Mouse (Mus musculus) adrenal gland, postnatal 10 days (tissue): ENCODE data around the gene Hyal4. TPM values are rescaled to one million over a fixed set of nuclear protein-coding genes. Genes with fewer than 3 reads are reported as not detected.

Experiments used
- DNase-seq: peaks from one replicate; pipeline ENCODE4 v3.0.0; 2021; ENCODE audit warnings: mixed read lengths
- long read RNA-seq, 2 experiments: library from polyadenylated mRNA; stranded (forward); transcript quantifications; one replicate each; pipeline ENCODE4 v2.0.0; 2021
- total RNA-seq, 2 experiments: library from RNA; stranded (reverse); gene quantifications; 2 replicates each; pipeline ENCODE4 v1.2.3; 2021

Gene Hyal4
- total RNA-seq: not detected
- long read RNA-seq, experiment 1: 0 reads
- long read RNA-seq, experiment 2: 0 reads

GRCm38 (mm10) chr6:24748029-24748428, at the start of gene Hyal4:
Gene Hyal4 (plus strand): TSS chr6:24748329.
- DNase-seq: no peak

GRCm38 (mm10) chr6:24707090-24707489, 41.0 kb upstream of the Hyal4 start:
- no peak for DNase-seq

- DNase-seq: no peak
Observed at GRCm38 (mm10) chr6:24707499-24707898, 40.6 kb upstream of the Hyal4 start.

- peak; percentile 41 for DNase-seq
Observed at GRCm38 (mm10) chr6:24721317-24722099, 26.6 kb upstream of the Hyal4 start.

GRCm38 (mm10) chr6:24728130-24728529, 20.0 kb upstream of the Hyal4 start:
- DNase-seq: no peak

- no peak for DNase-seq
Observed at GRCm38 (mm10) chr6:24732945-24733344, 15.2 kb upstream of the Hyal4 start, which contains the start of gene Hyal6. Gene Hyal6 (plus strand): TSS chr6:24733245.

GRCm38 (mm10) chr6:24734565-24734964, 13.6 kb upstream of the Hyal4 start:
- DNase-seq: no peak

- no peak for DNase-seq
Observed at GRCm38 (mm10) chr6:24759281-24759680, 11.2 kb downstream of the Hyal4 start.

- DNase-seq: no peak
Observed at GRCm38 (mm10) chr6:24766261-24766660, 18.1 kb downstream of the Hyal4 start.

- no peak for DNase-seq
Observed at GRCm38 (mm10) chr6:24779182-24779581, 31.1 kb downstream of the Hyal4 start.

GRCm38 (mm10) chr6:24790888-24791287, 42.8 kb downstream of the Hyal4 start, which contains the start of gene Spam1:
Gene Spam1 (plus strand): TSS chr6:24791188.
- DNase-seq: no peak

Other genes with a start within 250 kb of the Hyal4 start
- gene Iqub, start 233.3 kb upstream of the Hyal4 start, total RNA-seq: under 1 TPM; 0.09 to 0.33 TPM
- gene Ndufa5, start 220.3 kb upstream of the Hyal4 start, total RNA-seq: 100 to 1,000 TPM; 478 to 607 TPM
- gene Asb15, start 220.2 kb upstream of the Hyal4 start, total RNA-seq: under 1 TPM; 0.12 to 0.82 TPM
- 10 to 100 TPM; 11.5 to 17.4 TPM for gene Lmod2, start 150.6 kb upstream of the Hyal4 start, total RNA-seq
- 10 to 100 TPM; 48.4 to 53.4 TPM for gene Wasl, start 83.3 kb upstream of the Hyal4 start, total RNA-seq
- not detected for gene Hyal6, start 15.1 kb upstream of the Hyal4 start, total RNA-seq
- gene Spam1, start 42.9 kb downstream of the Hyal4 start, total RNA-seq: not detected
- gene Hyal5, start 109.7 kb downstream of the Hyal4 start, total RNA-seq: not detected
- gene Tmem229a, start 208.0 kb downstream of the Hyal4 start, total RNA-seq: under 1 TPM; 0.57 to 0.58 TPM